Mouse (Mus musculus) retina, postnatal 7 days (tissue): ENCODE measurements around the gene Adgrv1.
"Not testable (repeated sequence)": the region's sequence is repeated elsewhere in the genome, so short reads cannot be mapped to it uniquely, and the experiment has no call there.

ENCODE experiments used
- DNase-seq: peaks from one replicate; pipeline ENCODE4 v3.0.0-alpha.2; 2012; ENCODE audit warnings: low read depth, low spot score

Gene Adgrv1

DNA sequence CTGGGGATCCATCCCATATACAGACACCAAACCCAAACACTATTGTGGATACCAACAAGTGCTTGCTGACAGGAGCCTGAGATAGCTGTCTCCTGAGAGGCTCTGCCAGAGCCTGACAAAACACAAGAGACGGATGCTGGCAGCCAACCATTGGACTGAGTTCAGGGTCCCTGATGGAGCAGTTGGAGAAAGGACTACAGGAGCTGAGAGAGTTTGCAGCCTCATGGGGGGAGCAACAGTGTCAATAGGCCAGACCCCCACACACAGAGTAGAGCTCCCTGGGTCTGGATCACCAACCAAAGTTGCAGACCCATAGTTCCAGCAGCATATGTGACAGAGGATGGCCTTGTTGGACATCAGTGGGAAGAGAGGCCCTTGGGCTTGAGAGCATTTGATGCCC, 5.1 kb downstream of the Adgrv1 start:
- DNase-seq, result not testable (repeated sequence)

DNA sequence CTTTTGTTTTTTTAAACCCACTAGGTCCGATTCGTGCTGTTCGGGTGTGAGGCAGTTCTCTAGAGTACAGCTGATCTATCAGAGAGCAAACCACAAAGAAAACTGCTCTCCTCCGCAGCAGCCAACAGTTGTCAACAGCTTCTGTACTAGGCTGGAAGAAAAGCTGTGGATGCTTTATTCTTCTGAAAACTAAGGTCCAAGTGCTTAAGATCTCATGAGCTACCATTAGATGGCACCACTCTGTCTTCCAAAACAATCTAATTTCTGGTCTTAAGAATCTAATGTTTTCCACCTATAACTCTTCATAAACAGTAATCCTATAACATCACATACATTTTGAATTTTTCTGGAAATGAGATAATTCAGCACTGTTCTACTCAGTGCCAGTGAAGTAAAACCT, 22.6 kb downstream of the Adgrv1 start:
- DNase-seq, result no peak

DNA sequence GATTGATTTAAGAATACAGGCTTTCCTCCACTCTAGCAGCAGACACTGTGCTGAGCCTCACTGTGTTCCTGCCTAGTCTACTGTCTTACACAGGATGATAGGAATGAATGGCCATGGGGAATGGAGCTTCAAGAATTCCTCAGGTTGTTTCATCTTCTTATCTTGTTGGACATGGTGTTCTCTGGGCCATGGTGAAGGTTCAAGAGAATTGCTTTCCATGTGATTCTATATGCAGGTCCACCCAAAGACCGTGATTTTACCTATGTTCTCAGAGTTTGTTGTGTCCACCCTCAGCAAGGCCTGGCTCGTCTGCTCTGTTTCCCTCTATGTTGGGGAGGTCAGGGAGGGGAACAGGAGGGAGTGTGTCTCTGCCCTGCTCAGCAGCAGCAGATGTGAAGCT, 26.0 kb downstream of the Adgrv1 start:
- DNase-seq, result no peak

DNA sequence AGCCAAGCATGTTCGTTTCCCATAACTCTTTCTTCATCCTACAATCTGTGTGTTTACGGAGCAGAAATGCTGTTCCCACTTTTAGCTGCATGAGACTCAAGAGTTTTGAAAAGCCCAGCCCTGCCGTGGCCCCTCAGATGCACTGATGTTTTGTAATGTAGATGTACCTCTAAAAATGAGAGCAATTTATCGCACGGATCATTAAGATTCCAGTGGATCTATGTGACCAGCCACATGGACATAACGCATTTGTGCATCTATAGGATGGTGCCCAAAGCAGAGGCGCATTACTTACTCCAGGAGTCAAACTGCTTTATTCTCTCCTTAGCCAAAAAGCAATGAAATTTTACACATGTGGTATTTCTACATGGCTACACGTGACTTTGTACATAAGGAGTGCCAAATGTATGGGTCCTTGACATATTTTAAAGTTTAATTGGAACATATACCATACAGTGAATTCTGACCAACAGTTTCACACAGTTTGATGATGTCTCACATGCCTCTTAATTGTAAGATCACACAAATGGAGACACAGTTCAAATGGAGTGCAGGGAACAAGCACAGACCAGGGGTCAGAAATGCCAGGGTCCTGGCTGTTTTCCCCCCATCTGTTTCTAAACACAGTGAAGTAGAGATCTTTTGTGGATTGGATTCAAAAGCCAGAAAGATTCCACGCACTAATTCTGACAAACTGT, 35.9 kb downstream of the Adgrv1 start:
- no peak for DNase-seq

DNA sequence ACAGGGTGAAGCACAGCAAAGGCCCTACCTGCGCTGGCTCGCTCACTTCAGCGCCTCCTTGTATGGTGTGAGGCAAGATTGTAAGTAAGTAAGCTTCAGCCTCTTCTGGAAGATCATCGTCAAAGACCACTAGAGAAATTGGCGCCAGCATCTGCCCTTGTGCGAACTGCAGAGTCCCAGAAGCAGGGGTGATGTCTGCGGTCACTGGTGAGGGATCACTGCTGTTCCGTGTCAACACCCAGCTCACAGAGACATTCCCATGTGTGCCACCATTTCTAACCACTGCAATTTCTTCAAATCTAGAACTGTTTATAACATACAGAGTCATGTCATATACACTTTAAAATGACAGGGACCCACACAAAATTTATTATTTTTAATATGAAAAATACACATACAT, 54.3 kb downstream of the Adgrv1 start:
- no peak for DNase-seq

DNA sequence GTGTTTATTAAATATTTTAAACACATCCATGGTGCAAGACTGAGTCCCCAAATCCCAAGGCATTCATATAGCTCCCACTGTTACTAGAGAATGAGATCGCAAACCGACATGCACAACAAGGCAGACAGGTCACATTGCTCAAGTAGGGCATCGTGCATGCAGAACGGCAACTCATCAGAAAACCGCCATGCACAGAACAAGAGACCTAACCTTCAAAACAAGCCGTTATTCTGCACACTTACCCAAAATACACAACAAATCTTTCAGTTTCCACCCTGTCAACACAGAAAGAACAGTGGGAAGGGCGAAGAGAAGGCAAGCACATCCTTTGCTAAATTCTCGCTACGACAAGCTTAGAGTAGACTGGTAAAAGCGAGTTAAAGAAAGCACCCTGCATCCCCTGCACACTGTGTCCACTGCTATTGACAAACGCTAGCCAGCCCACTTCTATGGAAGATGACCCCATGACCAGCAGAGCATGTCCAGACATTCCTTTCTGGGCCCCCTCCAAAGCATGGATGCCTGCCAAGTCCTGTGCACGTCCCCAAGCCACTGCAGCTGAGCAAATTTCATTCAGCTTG, 62.6 kb downstream of the Adgrv1 start:
- DNase-seq, result peak; percentile 39

DNA sequence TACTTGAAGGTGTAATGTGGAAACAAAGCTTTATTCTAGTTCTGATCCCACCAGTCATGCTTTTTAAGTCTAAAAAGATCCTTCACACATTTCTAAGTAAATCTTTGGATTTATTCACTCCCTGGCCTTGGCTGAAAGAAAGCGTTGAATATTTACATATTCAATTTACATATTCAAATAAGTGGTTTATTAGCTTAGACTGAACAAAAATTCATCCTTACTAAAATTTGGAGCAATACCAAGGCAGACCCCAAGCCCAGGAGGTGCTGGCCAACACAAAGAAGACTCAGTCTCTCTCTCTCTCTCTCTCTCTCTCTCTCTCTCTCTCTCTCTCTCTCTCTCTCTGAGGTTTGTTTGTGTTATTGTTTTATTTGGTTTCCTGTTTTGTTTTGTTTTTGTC, 82.9 kb downstream of the Adgrv1 start:
- no peak for DNase-seq

DNA sequence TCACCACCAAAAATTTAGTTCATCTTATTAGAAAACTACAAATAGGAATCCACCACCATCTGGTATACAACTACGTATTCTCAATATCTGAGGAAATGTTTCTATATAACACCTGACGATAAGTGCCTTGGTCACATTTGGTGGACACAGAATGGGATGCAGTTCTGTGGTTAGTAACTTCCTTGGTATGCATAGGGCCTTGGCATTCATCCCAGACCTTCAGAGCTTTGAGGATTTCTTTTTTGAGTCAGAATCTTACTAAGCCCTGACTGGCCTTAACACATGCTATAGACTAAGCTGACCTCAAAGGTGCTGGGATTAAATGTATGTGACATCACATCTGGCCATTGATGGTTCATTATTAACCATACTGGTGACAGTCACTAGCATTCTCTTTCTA, 98.0 kb downstream of the Adgrv1 start:
- DNase-seq, result no peak

DNA sequence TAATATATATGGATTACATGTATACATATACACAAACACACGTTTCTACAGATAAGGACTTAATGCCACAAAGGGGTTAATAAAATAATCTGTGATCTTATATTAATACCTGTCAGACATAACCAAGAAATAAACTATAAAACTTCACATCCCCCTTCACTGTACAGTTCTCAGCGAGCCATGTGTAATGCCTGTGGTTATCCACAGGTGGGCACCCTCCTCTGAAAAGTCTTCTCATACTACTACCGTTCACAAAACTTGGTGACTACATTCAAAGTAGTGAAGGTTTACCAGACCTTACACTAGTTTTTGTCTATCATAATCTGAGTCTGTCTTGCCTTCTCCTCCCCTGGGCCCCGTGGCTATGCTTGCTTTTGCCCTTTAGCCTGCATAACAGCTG, 106.3 kb downstream of the Adgrv1 start:
- DNase-seq, result no peak

DNA sequence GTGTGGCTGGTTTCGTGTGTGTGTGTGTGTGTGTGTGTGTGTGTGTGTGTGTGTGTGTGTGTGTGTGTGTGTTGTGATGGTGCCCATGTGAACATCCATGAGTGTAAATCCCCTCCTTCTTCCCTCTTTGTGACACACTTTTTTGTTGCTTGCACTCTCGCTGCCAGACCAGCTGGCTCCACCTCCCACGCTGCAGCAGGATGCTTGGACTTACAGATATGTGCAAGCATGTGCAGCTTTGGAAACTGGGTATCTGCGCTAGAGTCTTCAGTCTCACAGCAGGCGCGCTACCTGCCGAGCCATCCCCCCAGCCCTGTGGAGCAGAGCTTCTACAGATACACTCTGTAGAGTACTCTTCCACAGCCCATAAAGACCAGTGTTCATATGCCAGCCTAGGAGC, 122.8 kb downstream of the Adgrv1 start:
- no peak for DNase-seq

DNA sequence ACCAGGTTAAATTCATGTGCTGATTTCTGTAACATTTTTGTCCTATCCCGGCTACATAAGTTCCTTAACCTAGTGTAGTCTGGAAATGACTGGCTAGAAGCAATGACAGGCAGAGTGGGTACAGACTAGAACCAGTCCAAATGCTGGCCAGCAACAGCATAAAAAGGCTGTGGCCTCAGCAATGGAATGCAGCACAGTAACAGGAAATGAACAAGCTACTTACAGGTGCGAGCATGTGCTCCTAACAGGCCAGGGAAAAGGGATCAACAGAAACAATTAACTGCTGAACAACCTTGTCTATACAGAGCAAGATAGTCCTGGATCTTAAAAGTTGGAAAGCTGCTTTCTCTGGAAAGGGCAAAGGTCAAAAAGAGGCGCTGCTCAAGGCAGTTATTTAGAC, 135.9 kb downstream of the Adgrv1 start:
- DNase-seq, result no peak

DNA sequence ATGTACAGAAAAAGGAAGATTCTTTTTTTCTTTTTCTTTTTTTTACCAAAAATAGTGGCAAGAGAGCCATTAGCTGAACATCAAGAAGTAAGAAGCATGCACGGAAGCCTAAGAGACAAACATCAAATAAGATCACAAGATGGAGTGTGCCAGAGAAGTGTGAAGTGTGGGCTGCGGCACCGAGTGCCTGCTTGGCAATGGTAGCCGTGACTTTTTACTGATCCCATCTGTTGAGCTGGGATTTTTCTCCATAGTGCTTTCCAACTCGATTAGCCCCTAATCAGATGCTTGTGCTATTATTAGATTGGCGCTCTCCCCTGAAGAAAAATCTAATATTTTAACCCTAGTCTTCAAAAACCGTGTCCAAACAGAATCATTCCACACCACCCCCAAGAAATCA, 141.0 kb downstream of the Adgrv1 start:
- no peak for DNase-seq

DNA sequence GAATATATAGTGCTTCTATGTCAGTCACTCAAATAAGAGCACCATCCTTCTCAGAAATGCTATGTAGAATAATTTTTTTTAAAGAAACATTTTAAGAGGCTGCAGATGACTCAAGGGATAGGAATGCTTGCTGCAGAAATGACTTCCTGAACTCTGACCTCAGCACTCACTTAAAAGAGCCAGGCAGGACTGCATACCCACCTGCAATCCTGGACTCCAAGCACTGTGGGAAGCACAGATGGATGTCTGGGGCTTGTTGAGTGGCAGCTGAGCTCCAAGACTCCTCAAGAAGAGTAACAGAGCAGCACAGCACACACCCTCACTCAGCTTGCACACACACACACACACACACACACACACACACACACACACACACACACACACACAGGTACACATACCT, 146.0 kb downstream of the Adgrv1 start:
- no peak for DNase-seq

DNA sequence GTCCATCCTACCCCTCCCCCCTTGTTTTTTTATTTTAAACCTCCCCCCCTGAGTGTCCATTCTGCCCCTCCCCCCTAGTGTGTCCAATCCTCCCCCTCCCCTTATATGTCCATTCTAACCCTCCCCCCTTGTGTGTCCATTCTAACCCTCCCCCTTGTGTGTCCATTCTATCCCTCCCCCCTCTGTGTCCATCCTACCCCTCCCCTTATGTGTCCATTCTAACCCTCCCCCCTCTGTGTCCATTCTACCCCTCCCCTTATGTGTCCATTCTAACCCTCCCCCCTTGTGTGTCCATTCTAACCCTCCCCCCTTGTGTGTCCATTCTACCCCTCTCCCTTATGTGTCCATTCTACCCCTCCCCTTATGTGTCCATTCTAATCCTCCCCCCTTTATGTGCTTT, 159.2 kb downstream of the Adgrv1 start:
- DNase-seq, result no peak

DNA sequence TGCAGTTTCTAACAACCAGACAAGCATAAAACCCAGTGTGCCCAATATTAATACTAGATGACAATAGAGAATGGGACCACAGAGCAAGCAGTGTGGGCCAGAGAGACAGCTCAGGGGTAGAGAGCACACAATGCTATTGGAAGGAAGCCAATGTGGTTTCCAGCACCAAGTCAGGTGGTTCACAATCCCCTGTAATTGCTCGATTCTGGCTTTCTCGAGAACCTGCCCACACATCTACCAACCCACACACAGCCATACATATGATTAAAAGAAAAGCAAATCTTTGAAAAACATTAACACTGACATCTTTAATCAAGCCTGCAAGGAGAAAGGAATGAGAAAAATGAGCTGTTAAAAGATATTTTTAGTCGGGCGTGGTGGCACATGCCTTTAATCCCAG, 166.3 kb downstream of the Adgrv1 start:
- DNase-seq, result no peak

DNA sequence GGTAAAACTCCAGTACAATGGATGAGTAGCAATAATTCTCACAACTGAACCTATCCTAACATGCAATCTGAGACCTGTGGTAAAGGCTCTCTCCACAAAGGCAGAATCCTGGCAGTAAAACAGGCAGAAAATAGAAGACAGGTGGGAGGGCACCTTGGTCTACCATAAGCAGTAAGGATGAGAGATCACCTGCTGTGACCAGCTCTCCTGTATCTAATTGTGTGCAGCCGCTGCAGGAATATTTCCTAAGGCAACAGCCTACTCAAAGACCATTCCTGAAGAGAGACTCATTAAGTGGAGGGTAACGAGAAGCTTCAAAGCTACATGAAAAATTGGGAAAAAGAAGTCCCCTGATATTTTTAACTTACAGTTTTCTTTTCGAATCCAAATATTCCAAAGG, 167.2 kb downstream of the Adgrv1 start:
- no peak for DNase-seq

DNA sequence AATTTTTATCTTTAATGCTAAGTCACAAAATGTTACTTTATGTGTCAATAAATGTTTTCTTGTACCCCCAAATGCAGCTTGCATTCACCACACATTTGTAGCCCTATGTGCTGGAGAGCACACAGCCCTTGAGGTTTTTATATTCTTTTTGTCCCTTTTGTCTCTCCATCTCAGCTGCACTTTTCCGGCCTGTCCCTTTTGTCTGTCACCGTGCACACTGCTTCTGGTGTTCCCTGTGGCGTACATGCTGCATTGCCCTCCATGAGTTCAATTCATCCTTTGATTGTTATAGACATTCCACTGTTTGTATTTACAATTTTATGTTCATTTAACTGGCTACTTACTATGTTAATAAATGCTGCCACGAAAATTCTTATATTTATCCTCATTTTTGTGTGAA, 183.3 kb downstream of the Adgrv1 start:
- DNase-seq, result no peak

DNA sequence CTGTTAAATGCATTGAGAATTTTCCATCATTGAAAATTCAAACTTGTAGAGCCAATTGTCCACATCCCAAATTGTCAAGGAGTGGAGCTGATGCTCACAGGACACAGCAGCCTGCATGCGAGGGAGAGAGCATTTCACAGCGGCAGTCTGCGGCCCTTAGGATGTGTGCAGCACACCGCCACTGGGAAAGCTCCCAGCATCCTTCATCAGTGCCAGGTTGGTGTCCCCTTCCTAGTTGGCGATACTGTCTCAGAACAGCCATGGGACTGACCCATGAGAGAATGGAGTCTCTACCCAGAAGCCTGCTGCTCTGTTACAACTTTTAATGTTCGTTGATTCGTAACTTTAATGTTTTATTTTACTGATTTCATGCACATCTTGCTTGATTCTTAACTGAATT, 183.8 kb downstream of the Adgrv1 start:
- DNase-seq, result no peak

DNA sequence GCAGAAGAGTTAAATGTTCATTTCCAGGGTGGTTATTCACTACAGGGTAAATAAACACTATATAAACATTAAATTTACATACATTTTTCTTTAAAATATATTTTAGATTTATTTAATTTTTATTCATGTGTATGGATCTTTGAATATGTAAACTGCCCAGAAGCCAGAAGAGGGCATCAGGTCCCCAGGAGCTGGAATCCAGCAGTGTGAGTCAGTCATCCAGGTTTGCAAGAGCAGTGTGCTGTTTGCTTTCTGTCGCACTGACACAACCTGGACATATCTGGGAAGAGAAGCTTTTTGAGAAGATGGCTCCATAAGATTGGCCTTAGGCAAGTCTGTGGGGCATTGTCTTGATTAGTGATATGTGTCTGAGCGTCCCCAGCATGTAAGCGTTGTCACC, 191.5 kb downstream of the Adgrv1 start:
- no peak for DNase-seq

DNA sequence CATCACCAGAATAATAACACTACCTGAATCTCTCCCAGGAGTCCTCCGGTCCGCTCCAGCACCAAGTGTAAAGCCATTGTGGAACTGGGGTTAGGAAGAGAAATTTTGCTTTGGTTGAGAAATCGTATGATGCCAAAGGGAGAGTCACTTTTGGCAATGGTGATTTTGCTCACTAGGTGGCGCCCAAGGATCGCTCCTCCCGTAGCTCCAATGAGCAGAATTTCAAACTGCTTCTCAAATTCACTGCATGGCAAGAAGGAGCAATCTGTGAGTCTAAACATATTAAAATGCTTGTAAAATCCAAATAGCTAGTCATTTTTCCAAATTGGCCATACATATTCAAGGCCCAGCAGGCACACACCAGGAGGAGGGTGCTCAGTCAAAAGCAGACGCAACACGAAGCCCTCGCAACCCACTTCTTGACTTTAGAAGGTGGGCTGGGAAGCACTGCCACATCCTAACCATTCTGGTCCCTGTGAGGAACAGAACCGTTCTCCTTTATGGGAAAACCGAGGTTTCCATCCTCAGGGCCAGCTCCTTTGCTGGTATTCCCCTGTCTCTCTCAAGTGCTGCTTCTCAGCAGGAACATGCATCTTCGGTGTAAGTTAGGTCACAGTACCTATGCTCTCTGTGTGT, 193.4 kb downstream of the Adgrv1 start:
- DNase-seq, result peak; percentile 42

DNA sequence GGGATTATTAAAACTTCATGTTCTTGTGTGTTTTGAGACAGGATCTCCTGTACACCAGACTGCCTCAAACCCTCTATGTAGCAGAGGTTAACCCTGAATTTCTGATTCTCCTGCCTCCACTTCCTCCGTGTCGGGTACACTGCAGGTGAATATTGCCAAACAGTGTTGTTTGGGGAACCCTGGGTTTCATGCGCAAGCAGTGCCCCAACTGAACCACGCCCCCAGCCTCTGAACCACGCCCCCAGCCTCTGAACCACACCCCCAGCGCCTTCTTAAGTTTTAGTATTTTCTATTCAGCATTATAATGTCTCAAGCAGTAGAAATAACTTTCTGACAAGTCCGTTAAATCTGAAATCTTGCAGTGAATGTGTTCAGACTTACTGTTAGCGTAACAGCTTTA, 195.9 kb downstream of the Adgrv1 start:
- no peak for DNase-seq

DNA sequence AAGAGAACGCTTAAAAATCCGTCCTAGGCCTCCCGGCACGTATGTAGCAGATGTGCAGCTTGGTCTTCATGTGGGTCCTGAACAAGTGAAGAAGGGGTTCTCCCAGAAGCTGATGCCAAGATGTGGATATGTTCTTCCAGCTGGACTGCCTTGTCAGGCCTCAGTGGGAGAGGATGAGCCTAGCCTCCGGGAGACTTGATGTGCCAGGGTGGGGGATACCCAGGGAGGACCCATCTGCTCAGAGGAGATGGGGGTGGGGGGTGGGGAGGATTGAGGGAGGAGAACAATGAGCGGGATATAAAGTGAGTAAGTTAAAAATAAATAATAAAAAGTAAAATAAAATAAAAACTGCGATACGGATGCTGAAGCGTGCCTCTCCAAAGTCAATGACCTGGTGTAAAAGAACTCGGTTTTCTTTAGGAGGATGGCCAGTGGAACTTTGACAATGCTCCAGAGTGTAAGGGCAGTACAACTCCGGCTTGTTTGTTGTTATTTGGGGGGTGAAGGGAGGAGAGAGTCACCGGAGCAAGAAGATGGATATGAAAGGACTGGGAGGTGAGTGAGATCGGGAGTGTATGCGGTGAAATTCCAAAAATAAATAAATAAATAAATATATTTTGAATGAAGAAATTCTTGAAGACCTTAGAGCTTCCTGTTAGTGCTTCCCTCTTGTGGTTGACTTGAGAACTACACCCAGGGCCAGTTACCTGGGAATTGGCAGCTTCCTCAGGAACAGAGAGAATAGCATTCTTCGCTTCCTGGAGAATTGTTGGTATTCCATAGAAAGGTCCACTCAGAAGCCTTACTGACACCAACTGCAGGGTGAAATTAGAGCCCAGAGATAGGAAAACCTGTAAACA, 205.8 kb downstream of the Adgrv1 start:
- peak; percentile 32 for DNase-seq
